Mouse (Mus musculus) forebrain, postnatal 0 days (tissue): ENCODE measurements at regions not wholly inside any gene's neighbourhood (a gene's known extent, or its start where the extent isn't known, plus 50 kb on each side); places are given as distances from the start of the nearest gene placed in this dataset.

Experiments used
- ATAC-seq: fragments of 200-750 bp; cut with Nextera tagmentation; 2 replicates; pipeline ENCODE4 v1.8.0; 2017; ENCODE audit warnings: mild to moderate bottlenecking, moderate library complexity
- DNase-seq: peaks from one replicate; pipeline ENCODE4 v3.0.0-alpha.2; 2015
- H3K27ac ChIP-seq: fragments of 300-500 bp; sonication (generic); 2 replicates; pipeline ENCODE4 v1.5.1; 2014; ENCODE audit warnings: low read depth, mild to moderate bottlenecking, antibody characterized with exemption, low read length, moderate library complexity, mixed read lengths
- H3K27me3 ChIP-seq: fragments of 300-500 bp; sonication (generic); 2 replicates; pipeline ENCODE4 v1.6.1; 2014; ENCODE audit warnings: mild to moderate bottlenecking, low read length, mixed read lengths; ENCODE audit not compliant: insufficient read depth
- H3K36me3 ChIP-seq: fragments of 300-500 bp; sonication (generic); 2 replicates; pipeline ENCODE4 v1.6.1; 2014; ENCODE audit warnings: mild to moderate bottlenecking, moderate library complexity; ENCODE audit not compliant: insufficient read depth
- H3K4me1 ChIP-seq: fragments of 300-500 bp; sonication (generic); 2 replicates; pipeline ENCODE4 v1.6.1; 2014; ENCODE audit warnings: antibody characterized with exemption; ENCODE audit not compliant: insufficient read depth
- H3K4me2 ChIP-seq: fragments of 300-500 bp; sonication (generic); 2 replicates; pipeline ENCODE4 v1.6.1; 2014; ENCODE audit warnings: low read depth, mild to moderate bottlenecking, moderate library complexity
- H3K4me3 ChIP-seq: fragments of 300-500 bp; sonication (generic); 2 replicates; pipeline ENCODE4 v1.5.1; 2014; ENCODE audit warnings: low read depth, low read length, mixed read lengths
- H3K9ac ChIP-seq: fragments of 300-500 bp; sonication (generic); 2 replicates; pipeline ENCODE4 v1.6.1; 2014; ENCODE audit warnings: mild to moderate bottlenecking
- H3K9me3 ChIP-seq: fragments of 300-500 bp; sonication (generic); 2 replicates; pipeline ENCODE4 v1.6.1; 2016; ENCODE audit warnings: low read length
- CTCF ChIP-seq: sonication (generic); IDR thresholded peaks from 2 replicates; pipeline ENCODE4 v1.5.1; 2016; ENCODE audit warnings: antibody characterized with exemption, control low read depth, low read depth
- WGBS: fragments of 180-500 bp; shearing (Covaris S2); extraction: QIAGEN DNeasy Blood & Tissue Kit; methylation state at CpG from one replicate; pipeline ENCODE4 v1.1.7; 2014; 5-methylcytosine and 5-hydroxymethylcytosine counted together

DNA sequence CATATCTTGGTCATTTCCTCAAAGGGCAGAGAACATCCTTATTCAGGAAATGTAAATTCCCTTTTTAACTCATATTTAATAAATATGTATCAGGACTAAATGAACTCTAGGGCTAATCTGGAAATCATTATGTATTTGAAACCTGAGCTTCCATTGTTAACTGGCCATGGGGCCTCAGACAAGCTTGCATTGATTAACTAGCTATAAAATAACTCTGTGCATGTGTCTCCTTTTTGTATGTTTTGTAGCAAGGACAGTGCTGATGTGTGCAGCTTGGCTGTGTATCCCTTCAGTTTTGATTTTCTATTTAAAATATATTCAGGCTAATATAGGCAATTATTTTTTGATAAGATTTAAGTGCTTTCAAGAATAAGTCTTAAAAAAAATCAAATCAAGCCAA, 574.1 kb downstream of the Ncam2 start:
- TF ChIP-seq CTCF = no peak
- no peaks in the 10 kb centered on the region for H3K9me3 ChIP-seq
- H3K36me3 ChIP-seq = no peaks in the 10 kb centered on the region
- no peaks in the 10 kb centered on the region for H3K27me3 ChIP-seq
- DNase-seq (no peak), ATAC-seq (no peak)
- H3K4me3 ChIP-seq = no peak overlapping the region
- H3K4me1 ChIP-seq = no peaks in the 10 kb centered on the region
- no peak overlapping the region for H3K9ac ChIP-seq
- no peak overlapping the region for H3K4me2 ChIP-seq
- no peak overlapping the region for H3K27ac ChIP-seq

DNA sequence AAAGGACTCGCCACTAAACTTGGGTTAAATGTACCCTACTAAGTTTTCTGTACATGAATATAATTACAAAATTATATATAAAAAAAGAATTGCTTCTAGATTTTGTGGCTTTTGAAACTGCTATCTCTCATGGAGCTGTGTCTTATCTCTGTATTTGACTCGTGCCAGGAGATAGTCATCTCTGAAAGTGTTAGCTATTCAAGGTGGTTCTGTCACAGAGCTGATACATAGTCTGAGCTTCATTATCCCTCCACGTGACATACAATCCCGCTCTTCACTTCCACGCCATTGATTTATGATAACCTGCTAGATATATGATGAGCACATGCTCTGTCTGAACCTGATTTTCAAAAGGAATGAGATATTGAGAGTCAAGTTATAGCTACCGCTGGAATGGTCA, 593.5 kb downstream of the Ncam2 start:
- Histone ChIP-seq H3K4me3 (no peak overlapping the region), H3K36me3 (no peaks in the 10 kb centered on the region), H3K4me1 (no peaks in the 10 kb centered on the region), H3K4me2 (no peak overlapping the region), H3K27ac (no peak overlapping the region), H3K9me3 (no peaks in the 10 kb centered on the region), H3K9ac (no peak overlapping the region), H3K27me3 (no peaks in the 10 kb centered on the region)
- no peak for TF ChIP-seq CTCF
- WGBS = 95% methylated on average over 6 of the region's 6 CpGs
- ATAC-seq = no peak
- no peak for DNase-seq

DNA sequence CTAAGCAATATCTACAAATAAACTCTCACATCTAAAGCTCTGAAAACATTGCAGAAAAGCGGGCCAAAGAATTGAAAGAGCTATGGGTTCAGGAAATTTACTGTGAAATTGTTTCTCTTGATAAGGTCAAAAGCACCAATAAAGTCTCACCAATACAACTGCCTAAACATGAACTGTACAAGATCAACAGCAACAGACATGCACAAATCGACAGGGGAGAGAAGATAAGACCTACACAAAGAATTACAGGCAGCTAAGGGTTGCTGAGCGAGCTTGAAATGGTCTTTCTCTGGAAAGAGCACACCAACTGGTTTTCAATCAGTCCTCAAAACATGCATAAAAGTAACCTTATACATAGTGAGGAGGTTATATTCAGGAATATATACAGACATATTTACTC, 616.4 kb downstream of the Ncam2 start:
- DNase-seq = no peak
- Histone ChIP-seq H3K4me1 (no peaks in the 10 kb centered on the region), H3K9ac (no peak overlapping the region), H3K9me3 (no peaks in the 10 kb centered on the region), H3K27me3 (no peaks in the 10 kb centered on the region), H3K4me2 (no peak overlapping the region), H3K27ac (no peak overlapping the region), H3K4me3 (no peak overlapping the region), H3K36me3 (no peaks in the 10 kb centered on the region)
- TF ChIP-seq CTCF = no peak
- no peak for ATAC-seq
- WGBS = 75% methylated on average over 3 of the region's 3 CpGs

DNA sequence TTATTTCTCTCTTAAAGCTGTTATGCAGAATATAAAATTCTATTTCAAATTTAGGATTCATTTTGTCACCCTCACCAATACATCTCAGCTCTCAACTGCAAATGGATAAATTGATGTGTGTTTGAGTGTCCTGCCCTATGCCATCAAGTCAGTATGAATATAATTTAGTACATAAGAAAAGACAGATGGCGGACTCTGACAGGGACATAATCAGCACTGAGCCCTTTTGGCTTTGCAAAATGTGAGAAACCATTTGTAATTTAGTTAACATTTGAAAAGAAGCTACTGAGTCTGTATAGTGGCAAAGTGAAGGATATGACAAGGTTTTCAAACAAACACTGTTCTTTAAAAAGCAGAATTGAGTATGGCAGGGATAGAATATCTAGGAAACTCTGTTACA, 638.1 kb downstream of the Ncam2 start:
- Histone ChIP-seq H3K27me3 (no peaks in the 10 kb centered on the region), H3K4me3 (no peak overlapping the region), H3K27ac (no peak overlapping the region), H3K36me3 (no peaks in the 10 kb centered on the region), H3K4me2 (no peak overlapping the region), H3K4me1 (no peaks in the 10 kb centered on the region), H3K9ac (no peak overlapping the region), H3K9me3 (no peaks in the 10 kb centered on the region)
- peak; percentile 43; the same call in 1 of the 2 replicates for ATAC-seq
- WGBS = 62% methylated on average over 1 of the region's 1 CpGs
- TF ChIP-seq CTCF = no peak
- peak; percentile 2 for DNase-seq

DNA sequence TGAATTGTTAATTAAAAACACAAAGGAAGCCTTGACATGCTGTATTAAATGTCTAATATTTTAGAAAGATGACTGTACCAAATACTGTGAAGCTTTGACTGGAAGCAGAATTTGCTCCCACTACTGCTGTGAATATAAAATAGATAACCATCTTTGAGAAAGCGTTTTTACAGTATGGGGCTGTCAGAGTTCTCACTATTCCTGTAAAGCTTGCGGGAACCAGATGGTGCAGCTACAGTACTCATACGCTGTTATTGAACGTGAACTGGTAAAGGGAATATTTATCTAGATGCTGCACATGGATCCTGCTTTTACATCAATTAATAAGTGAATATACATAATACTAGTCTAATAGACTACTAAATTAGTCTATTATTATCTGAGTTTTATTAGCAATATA, 679.2 kb downstream of the Ncam2 start:
- 66% methylated on average over 4 of the region's 4 CpGs for WGBS
- Histone ChIP-seq H3K27ac (no peak overlapping the region), H3K36me3 (no peaks in the 10 kb centered on the region), H3K9me3 (no peaks in the 10 kb centered on the region), H3K4me1 (no peaks in the 10 kb centered on the region), H3K9ac (no peak overlapping the region), H3K27me3 (no peaks in the 10 kb centered on the region), H3K4me2 (no peak overlapping the region), H3K4me3 (no peak overlapping the region)
- no peak for TF ChIP-seq CTCF
- DNase-seq (peak; percentile 48), ATAC-seq (peak; percentile 79)
